Mouse (Mus musculus): ENCODE data around the gene Map2k5.

Gene Map2k5

GRCm38 (mm10) chr9:63341761-63342160, 35.9 kb downstream of the Map2k5 start:
- DNase-seq (ENCODE audit: inconsistent ontology term): no peak

GRCm38 (mm10) chr9:63339256-63339655, 38.4 kb downstream of the Map2k5 start:
- DNase-seq (ENCODE audit: inconsistent ontology term): no peak

GRCm38 (mm10) chr9:63338716-63339115, 39.0 kb downstream of the Map2k5 start:
- DNase-seq (ENCODE audit: inconsistent ontology term): no peak

- no peak for DNase-seq (ENCODE audit: inconsistent ontology term)
Observed at GRCm38 (mm10) chr9:63335816-63336215, 41.9 kb downstream of the Map2k5 start.

- DNase-seq (ENCODE audit: inconsistent ontology term): no peak
Observed at GRCm38 (mm10) chr9:63333074-63333473, 44.6 kb downstream of the Map2k5 start.

DNA sequence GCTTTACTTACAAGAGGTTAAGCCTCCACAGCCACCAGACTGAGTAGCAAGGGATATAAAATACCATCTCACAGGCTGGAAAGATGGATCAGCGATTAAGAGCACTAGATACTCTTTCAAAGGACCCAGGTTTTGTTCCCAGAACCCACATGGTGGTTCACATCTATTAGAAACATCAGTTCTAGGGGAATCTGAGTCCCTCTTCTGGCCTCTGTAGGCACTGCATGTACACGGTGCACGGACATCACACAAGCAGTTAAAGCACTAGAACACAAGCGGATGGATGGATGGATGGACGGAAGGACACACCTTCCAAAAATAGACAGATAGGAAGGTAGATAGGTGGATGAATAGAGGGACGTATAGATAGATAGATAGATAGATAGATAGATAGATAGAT, 46.5 kb downstream of the Map2k5 start:
- DNase-seq (ENCODE audit: inconsistent ontology term): no peak

- no peak for DNase-seq (ENCODE audit: inconsistent ontology term)
Observed at GRCm38 (mm10) chr9:63328958-63329685, 48.6 kb downstream of the Map2k5 start.

GRCm38 (mm10) chr9:63315231-63315630, 62.5 kb downstream of the Map2k5 start:
- no peak for DNase-seq (ENCODE audit: inconsistent ontology term)

- DNase-seq (ENCODE audit: inconsistent ontology term): no peak
Observed at GRCm38 (mm10) chr9:63314126-63314525, 63.6 kb downstream of the Map2k5 start.

DNA sequence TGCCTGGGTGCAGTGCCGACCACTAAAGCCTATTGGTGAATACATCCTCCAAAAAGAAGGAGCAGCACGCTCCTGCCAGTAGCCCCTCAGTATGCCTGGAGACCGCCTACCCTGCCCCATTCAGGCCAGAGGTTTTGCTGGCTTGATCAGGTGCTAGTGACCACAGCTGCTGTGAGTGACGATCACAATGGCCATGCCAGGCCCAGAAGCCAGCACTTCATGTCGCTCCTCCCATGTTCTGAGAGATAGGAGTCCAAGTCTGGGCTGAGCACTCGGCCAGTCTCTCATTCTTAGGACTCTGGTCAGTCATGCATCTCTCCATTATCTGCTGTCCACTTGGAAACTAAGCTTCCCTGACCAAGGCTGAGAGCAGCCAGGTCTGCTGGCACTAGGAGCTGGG, 67.7 kb downstream of the Map2k5 start:
- no peak for DNase-seq (ENCODE audit: inconsistent ontology term)

GRCm38 (mm10) chr9:63309008-63309407, 68.7 kb downstream of the Map2k5 start:
- no peak for DNase-seq (ENCODE audit: inconsistent ontology term)

DNA sequence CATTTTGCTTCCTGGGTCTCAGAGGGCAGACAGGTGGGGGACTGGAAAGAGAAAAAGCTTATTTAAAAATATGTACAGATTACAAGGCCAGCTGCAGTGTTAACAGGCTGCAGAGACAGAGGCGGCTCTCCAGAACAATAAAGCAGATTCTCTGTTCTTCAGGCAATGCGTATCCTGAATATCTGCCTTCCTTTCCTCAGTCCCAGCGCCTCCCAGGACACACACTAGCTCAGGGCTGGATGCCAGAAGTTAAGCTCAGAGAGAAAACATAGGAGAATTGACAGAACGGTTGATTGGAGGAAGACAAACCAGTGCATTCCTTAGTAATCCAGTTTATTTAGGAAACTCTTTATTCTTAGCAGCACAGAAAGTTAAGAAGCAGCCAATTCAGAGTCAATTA, 69.3 kb downstream of the Map2k5 start:
- peak; percentile 45 for DNase-seq (ENCODE audit: inconsistent ontology term)

DNA sequence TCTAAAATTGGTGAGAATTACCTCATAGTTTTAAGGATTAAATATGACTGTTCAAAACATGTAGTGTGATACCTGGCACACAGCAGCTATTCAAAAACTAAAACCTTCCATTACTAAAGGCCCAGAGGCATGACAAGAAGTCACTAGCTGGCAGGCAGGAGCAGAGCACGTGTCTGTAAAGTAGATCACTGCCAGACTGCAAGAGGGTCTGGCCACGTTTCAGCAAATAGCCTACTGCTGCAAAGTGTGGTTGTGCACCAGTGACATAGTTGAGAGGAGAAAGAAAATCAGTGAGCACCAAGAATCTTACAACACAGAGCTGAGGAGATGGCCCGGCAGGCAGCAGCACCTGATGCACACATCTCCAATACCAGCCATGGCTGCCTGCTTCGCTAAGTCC, 75.2 kb downstream of the Map2k5 start:
- no peak for DNase-seq (ENCODE audit: inconsistent ontology term)

DNA sequence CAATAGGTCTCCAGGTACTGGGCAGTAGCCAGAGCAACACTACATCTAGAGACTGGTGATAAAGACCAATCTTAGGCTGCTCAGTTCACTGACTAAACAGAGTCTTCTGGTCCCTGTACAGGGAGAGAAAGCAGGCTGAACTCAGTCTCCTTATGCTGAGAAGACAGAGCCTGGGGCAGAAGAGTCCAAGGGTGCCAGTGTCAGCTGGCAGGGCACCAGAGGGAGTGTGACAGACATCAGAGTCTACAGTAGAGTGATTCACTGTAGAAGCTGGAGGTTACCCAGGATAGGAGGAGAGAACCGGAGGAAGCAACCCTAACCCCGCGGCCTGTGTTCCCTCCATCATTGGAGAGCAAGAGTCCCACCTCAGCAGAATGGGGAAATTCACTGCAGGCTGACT, 79.0 kb downstream of the Map2k5 start:
- no peak for DNase-seq (ENCODE audit: inconsistent ontology term)

DNA sequence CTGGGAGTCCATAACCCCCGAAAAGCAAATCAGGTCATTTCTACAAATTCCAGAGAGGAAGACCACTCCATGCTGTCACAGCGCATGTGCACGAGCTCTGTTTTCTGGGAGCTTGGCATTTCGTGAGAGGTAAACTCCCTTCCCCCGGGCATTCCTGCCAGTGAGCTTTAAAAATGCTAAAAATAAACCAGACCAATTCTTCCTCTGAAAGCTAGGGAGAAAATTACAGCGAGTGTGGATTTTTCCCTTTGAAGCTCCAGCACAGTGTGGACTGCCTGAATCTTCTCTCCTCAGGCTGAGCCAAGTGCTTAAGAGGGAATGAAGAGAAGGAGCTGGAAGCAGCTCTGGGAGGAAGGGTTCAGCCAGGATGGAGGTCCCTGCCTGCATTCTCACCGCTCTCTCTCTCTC, 82.1 kb downstream of the Map2k5 start:
- DNase-seq (ENCODE audit: inconsistent ontology term): no peak

- DNase-seq (ENCODE audit: inconsistent ontology term): no peak
Observed at GRCm38 (mm10) chr9:63294846-63295245, 82.9 kb downstream of the Map2k5 start.

DNA sequence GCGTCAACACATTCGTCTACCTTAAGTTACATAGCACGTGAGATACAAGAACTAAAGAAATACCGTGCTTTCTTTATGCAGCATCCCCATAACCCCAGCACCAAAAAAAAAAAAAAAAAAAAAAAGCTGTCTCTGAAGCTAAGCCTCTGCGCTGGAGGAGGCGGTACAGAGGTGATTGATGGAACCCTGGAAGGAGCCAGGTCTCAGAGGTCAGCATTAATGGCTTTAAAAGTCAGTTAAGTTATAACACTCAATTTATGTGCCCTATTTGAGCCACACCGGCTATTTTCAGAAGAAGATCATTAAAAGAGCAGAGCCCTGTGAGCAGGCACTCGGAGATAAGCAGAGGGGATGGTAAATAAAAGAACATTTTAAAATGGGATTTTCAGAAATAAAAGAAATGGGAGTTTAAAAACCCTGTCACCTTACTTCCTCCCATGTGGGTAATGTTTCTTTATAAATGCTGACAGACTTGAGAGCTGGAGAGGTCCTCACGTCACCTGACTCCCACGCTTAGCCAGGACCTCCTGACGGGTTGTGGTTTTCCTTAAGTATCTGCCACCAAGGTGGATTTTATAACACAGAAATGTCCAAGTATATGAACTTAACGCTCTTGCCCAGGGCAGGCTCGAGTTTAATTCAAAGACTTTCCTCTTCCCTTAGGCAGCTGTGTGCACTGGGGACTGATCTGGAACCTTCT, 83.8 kb downstream of the Map2k5 start:
- no peak for DNase-seq (ENCODE audit: inconsistent ontology term)

DNA sequence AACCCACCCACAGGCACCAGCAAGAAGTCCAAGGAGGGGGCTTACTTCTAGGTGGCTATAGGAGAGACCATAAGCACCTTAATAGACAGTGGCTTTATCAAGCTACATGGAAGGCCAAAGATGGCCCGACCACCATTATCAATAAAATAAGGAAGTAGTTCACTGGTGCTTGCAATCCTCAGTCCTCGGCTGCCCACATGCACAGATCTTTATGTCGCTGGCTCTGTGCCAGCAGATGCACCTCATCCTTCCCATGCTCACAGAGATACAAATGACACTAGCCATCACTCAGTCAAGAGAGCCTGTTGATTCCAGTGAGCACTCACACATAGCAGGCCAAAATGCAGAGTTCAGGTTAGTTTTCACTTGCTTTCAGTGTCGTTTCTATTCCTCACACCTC, 89.0 kb downstream of the Map2k5 start:
- DNase-seq (ENCODE audit: inconsistent ontology term): no peak

DNA sequence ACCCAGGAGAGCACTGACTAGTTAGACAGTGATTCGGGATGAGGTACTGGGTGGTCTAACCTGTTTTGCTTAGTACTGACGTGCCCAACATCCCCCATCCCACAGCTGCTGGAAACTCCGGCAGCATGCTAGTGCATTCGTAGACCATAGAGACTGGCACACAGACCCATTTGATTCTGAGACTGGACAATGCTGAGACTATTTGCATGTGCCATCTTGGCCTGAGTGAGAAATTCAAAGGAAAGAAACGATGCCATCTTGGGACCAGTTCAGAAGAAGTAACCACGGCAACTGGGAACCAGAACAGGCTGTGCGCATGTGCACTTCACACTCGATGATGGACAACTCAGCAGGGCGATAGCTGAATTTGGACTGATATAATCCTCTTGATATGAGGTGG, 93.3 kb downstream of the Map2k5 start:
- DNase-seq (ENCODE audit: inconsistent ontology term): no peak

DNA sequence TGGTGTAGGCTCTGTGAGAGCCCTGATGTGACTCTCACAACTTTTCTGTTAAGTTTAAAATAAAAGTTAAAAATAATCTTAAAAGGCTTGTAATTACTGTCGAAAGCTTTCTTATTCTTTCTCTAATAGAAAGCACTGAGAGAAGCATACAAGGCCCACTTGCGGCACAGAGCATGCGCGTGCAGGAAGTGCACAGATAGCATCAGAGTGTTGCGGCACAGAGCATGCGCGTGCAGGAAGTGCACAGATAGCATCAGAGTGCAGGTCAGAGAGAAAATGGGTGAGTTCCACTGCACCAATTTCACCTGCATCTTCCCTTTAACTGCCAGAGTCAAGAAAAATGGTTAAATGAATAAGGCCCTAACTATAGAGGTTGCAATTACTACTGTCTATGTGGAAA, 95.7 kb downstream of the Map2k5 start:
- DNase-seq (ENCODE audit: inconsistent ontology term): no peak

DNA sequence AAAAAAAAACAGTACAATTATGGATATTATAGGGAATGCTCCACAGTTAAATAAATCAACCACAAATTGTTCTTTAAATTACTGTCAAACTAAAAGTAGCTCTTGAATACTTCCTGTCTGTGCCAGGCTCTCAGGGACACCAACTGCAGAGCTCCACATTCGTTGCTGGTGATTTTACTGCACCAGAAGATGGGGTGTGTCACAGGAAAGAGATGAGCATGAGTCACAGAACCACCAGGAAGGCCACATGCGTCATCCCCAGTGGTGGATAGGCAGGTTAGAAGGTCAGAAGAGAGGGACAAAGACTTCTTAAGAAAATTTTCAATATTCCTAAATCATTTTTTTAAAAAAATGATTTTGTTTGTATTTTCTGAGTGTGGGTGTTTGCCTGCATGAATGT, 96.6 kb downstream of the Map2k5 start:
- no peak for DNase-seq (ENCODE audit: inconsistent ontology term)

DNA sequence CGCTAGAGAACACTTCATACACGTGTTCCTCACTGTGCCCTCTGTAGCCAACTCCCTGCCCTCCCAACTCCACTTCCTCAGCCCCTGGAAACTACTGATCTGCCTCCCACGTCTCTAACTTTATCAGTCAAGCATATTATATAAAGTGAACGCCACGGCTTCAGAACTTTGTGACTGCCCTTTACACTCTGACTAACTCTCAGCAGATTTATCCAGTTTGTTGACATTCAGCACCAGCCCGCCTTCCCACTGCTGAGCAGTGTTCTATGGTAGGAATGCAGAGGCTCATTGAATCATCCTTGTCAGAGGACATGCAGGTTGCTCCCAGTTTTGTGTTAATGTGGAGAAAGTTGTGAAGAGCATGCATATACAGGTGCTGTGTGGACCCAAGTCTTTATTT, 103.9 kb downstream of the Map2k5 start:
- DNase-seq (ENCODE audit: inconsistent ontology term): no peak

DNA sequence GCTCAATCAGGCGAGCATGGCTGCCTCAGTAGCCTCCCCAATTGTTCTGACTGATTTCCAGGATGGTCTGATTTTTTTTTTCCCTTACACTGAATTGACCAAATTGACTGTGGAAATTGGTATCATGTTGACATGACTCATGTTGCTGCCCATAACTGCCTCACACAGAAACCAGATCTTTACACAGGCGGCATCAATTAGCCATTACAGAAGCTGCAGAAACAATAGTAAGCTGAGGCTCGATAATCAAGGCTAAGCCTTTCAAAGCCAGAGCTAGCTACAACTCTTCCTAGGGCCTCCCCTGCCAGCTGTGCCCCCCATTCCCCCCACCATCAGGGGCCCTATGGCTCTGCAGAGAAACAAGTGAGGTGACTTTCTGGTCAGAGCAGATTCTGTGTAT, 107.9 kb downstream of the Map2k5 start:
- peak; percentile 52 for DNase-seq (ENCODE audit: inconsistent ontology term)

- no peak for DNase-seq (ENCODE audit: inconsistent ontology term)
Observed at GRCm38 (mm10) chr9:63263188-63263587, 114.5 kb downstream of the Map2k5 start.

Data from Muller cell, postnatal 12 days (primary cell).